ENCODE assay signal across 9 mouse cellular contexts in genomic region chr12:26277002-26277669, GRCm38 (mm10).
DNase-seq lines count a peak whose midpoint lies in the region; ATAC-seq lines count a peak whose summit lies in the region.
"Had no signal": no experiment of that assay in that cellular context is flagged by ENCODE, and none has a peak within 500 bp of the region (broad histone marks: within the 10 kb centered on the region; RNA-seq: fewer than 3 reads in every experiment).

No protein-coding gene starts in this region.

- no peaks in the 10 kb centered on the region for H3K4me1 ChIP-seq in liver, embryonic 11.5 days (replicated peaks; ENCODE audit: control insufficient read depth, insufficient read depth, low read length)

- no peak overlapping the region for H3K27ac ChIP-seq in liver, embryonic 11.5 days (ENCODE audit: low read depth, low read length)
- H3K27ac ChIP-seq: stomach, embryonic 15.5 days had no signal

- no peaks in the 10 kb centered on the region for H3K27me3 ChIP-seq in liver, embryonic 11.5 days (replicated peaks; ENCODE audit: control insufficient read depth, insufficient read depth, low read length)
- H3K27me3 ChIP-seq: stomach, embryonic 15.5 days had no signal

- peak; percentile 37 for DNase-seq in CD4-positive helper T cell, adult 2 months (ENCODE audit: low read depth, low spot score)
- DNase-seq in NIH3T3 (ENCODE audit: low read depth), result peak; percentile 81
- peak; percentile 72 to 84 for DNase-seq in cerebellum, postnatal 25 days
- DNase-seq in frontal cortex, postnatal 36 days (ENCODE audit: low spot score in 2 of 2), result peak; percentile 70 to 82
- peak; percentile 79 for DNase-seq in kidney, postnatal 10 days
- DNase-seq in liver, embryonic 11.5 days (ENCODE audit: low spot score), result peak; percentile 32
- peak; percentile 26 for DNase-seq in ovary, postnatal 36 days (ENCODE audit: low spot score)
- DNase-seq in spleen, postnatal 36 days (ENCODE audit: low spot score in 2 of 2), result no peak

- WGBS in liver, embryonic 11.5 days, result 49% methylated on average over 7 of the region's 7 CpGs

- no peaks in the 10 kb centered on the region for H3K9me3 ChIP-seq in liver, embryonic 11.5 days (ENCODE audit: control insufficient read depth, low read length)
- H3K9me3 ChIP-seq: stomach, embryonic 15.5 days had no signal

- no peak overlapping the region for H3K4me3 ChIP-seq in liver, embryonic 11.5 days (ENCODE audit: low read depth, low read length)
- H3K4me3 ChIP-seq: stomach, embryonic 15.5 days had no signal

- no peak for ATAC-seq in liver, embryonic 11.5 days (replicated peaks; ENCODE audit: low FRiP score)

- H3K4me2 ChIP-seq in liver, embryonic 11.5 days, result no peak overlapping the region
- H3K4me2 ChIP-seq: stomach, embryonic 15.5 days had no signal

- H3K36me3 ChIP-seq in liver, embryonic 11.5 days (ENCODE audit: control insufficient read depth, insufficient read depth, low read length), result no peaks in the 10 kb centered on the region
- H3K36me3 ChIP-seq: stomach, embryonic 15.5 days had no signal

- no peak overlapping the region for H3K9ac ChIP-seq in liver, embryonic 11.5 days (ENCODE audit: low read depth, low read length)
- H3K9ac ChIP-seq: stomach, embryonic 15.5 days had no signal

Comparison
In these comparisons a context has a peak if more than half of its experiments do, and no peak if none do; other contexts are left out.
1. DNase-seq: peak in CD4-positive helper T cell, adult 2 months (single experiment), NIH3T3 (single experiment), cerebellum, postnatal 25 days (2 of 2), frontal cortex, postnatal 36 days (2 of 2), kidney, postnatal 10 days (single experiment), liver, embryonic 11.5 days (single experiment) and ovary, postnatal 36 days (single experiment); none in spleen, postnatal 36 days (0 of 2).